Mouse (Mus musculus) intestine, postnatal 0 days (tissue): ENCODE measurements around the gene Slc17a8. TPM values are rescaled to one million over a fixed set of nuclear protein-coding genes. Genes with fewer than 3 reads are reported as not detected.
"Not testable (repeated sequence)": the region's sequence is repeated elsewhere in the genome, so short reads cannot be mapped to it uniquely, and the experiment has no call there.

ENCODE experiments used
- ATAC-seq: fragments of 200-750 bp; cut with Nextera tagmentation; 2 replicates; pipeline ENCODE4 v1.8.0; 2017; ENCODE audit warnings: mild to moderate bottlenecking, moderate TSS enrichment, moderate library complexity
- H3K27ac ChIP-seq: fragments of 300-500 bp; sonication (generic); 2 replicates; pipeline ENCODE4 v1.5.1; 2014; ENCODE audit warnings: mild to moderate bottlenecking, low read depth, low read length, moderate library complexity
- H3K27me3 ChIP-seq: fragments of 300-500 bp; sonication (generic); replicated peaks from 2 replicates; pipeline ENCODE4 v1.6.1; 2014; ENCODE audit warnings: low read length, mixed read lengths; ENCODE audit not compliant: control insufficient read depth, insufficient read depth
- H3K36me3 ChIP-seq: fragments of 300-500 bp; sonication (generic); 2 replicates; pipeline ENCODE4 v1.6.1; 2014; ENCODE audit warnings: mild to moderate bottlenecking, moderate library complexity; ENCODE audit not compliant: control insufficient read depth, insufficient read depth
- H3K4me1 ChIP-seq: fragments of 300-500 bp; sonication (generic); replicated peaks from 2 replicates; pipeline ENCODE4 v1.6.1; 2014; ENCODE audit warnings: antibody characterized with exemption, low read length, mixed read lengths; ENCODE audit not compliant: control insufficient read depth, insufficient read depth
- H3K4me2 ChIP-seq: fragments of 300-500 bp; sonication (generic); replicated peaks from 2 replicates; pipeline ENCODE4 v1.6.1; 2014; ENCODE audit warnings: low read depth, mild to moderate bottlenecking, moderate library complexity
- H3K4me3 ChIP-seq: fragments of 300-500 bp; sonication (generic); 2 replicates; pipeline ENCODE4 v1.5.1; 2014; ENCODE audit warnings: low read depth, low read length
- H3K9ac ChIP-seq: fragments of 300-500 bp; sonication (generic); 2 replicates; pipeline ENCODE4 v1.6.1; 2014; ENCODE audit warnings: mild to moderate bottlenecking, low read depth, low read length
- H3K9me3 ChIP-seq: fragments of 300-500 bp; sonication (generic); 2 replicates; pipeline ENCODE4 v1.6.1; 2016; ENCODE audit warnings: mixed run types; ENCODE audit not compliant: control insufficient read depth
- CTCF ChIP-seq: sonication (generic); IDR thresholded peaks from 2 replicates; pipeline ENCODE4 v1.5.1; 2016; ENCODE audit warnings: low read depth, mild to moderate bottlenecking, control low read depth, antibody characterized with exemption, moderate library complexity
- WGBS: fragments of 180-500 bp; shearing (Covaris S2); extraction: QIAGEN DNeasy Blood & Tissue Kit; methylation state at CpG from one replicate; pipeline ENCODE4 v1.1.7; 2014; 5-methylcytosine and 5-hydroxymethylcytosine counted together
- polyA plus RNA-seq: library from polyadenylated mRNA; unstranded; fragments of >200 nt; fragmentation: Nextera tagmentation; extraction: Ambion mirVana; gene quantifications from 2 replicates; pipeline ENCODE4 v1.2.1, GENCODE M21; 2015

Slc17a8 gene
- 0.03 TPM in 1 of 2 replicates, not detected in the other for polyA plus RNA-seq

GRCm38 (mm10) chr10:89621129-89621528, at the start of gene Slc17a8:
Slc17a8 (minus strand) TSS chr10:89621253.
- Histone ChIP-seq H3K27me3 (no peaks in the 10 kb centered on the region), H3K9me3 (no peaks in the 10 kb centered on the region), H3K27ac (no peak within 1 kb of the TSS), H3K4me3 (no peak within 1 kb of the TSS), H3K36me3 (no peaks in the 10 kb centered on the region), H3K4me1 (no peaks in the 10 kb centered on the region), H3K4me2 (no peak within 1 kb of the TSS), H3K9ac (no peak within 1 kb of the TSS)
- no peak for TF ChIP-seq CTCF
- WGBS: 46% methylated on average over 7 of the region's 7 CpGs
- ATAC-seq: no peak

- 96% methylated on average over 5 of the region's 5 CpGs for WGBS
These were observed 49.3 kb upstream of the Slc17a8 start for GRCm38 (mm10) chr10:89670371-89670770.

GRCm38 (mm10) chr10:89667571-89667970, 46.5 kb upstream of the Slc17a8 start:
- Histone ChIP-seq H3K4me1 (no peaks in the 10 kb centered on the region), H3K27ac (no peak overlapping the region), H3K9me3 (no peaks in the 10 kb centered on the region), H3K4me3 (no peak overlapping the region), H3K4me2 (no peak overlapping the region), H3K9ac (no peak overlapping the region), H3K36me3 (no peaks in the 10 kb centered on the region; the same call in 1 of the 2 replicates), H3K27me3 (no peaks in the 10 kb centered on the region)
- no peak for TF ChIP-seq CTCF
- no peak for ATAC-seq
- WGBS: 81% methylated on average over 7 of the region's 7 CpGs

More at GRCm38 (mm10) chr10:89670371-89670770, 49.3 kb upstream of the Slc17a8 start:
- H3K27ac ChIP-seq, H3K4me2 ChIP-seq, H3K9me3 ChIP-seq, H3K9ac ChIP-seq, H3K4me3 ChIP-seq, ATAC-seq, H3K36me3 ChIP-seq, H3K27me3 ChIP-seq, H3K4me1 ChIP-seq: not testable (repeated sequence)

GRCm38 (mm10) chr10:89665679-89666078, 44.6 kb upstream of the Slc17a8 start:
- no peaks in the 10 kb centered on the region for H3K4me1 ChIP-seq
- no peak for ATAC-seq
- 85% methylated on average over 9 of the region's 9 CpGs for WGBS

GRCm38 (mm10) chr10:89664977-89665645, 44.1 kb upstream of the Slc17a8 start:
- H3K4me1 ChIP-seq: no peaks in the 10 kb centered on the region
- no peak for ATAC-seq
- no peak overlapping the region for H3K9ac ChIP-seq
- no peak overlapping the region for H3K4me3 ChIP-seq
- TF ChIP-seq CTCF: no peak
- no peak overlapping the region for H3K4me2 ChIP-seq
- no peaks in the 10 kb centered on the region for H3K9me3 ChIP-seq
- H3K36me3 ChIP-seq: peaks cover 15% of the 10 kb centered on the region
- H3K27ac ChIP-seq: no peak overlapping the region
- H3K27me3 ChIP-seq: no peaks in the 10 kb centered on the region
- WGBS: 86% methylated on average over 8 of the region's 8 CpGs

More at GRCm38 (mm10) chr10:89665679-89666078, 44.6 kb upstream of the Slc17a8 start:
- H3K4me3 ChIP-seq: no peak overlapping the region
- no peaks in the 10 kb centered on the region for H3K9me3 ChIP-seq
- H3K27me3 ChIP-seq: no peaks in the 10 kb centered on the region
- no peak overlapping the region for H3K27ac ChIP-seq
- H3K36me3 ChIP-seq: peaks cover 11% of the 10 kb centered on the region
- no peak for TF ChIP-seq CTCF
- H3K4me2 ChIP-seq: no peak overlapping the region
- no peak overlapping the region for H3K9ac ChIP-seq

- no peaks in the 10 kb centered on the region for H3K27me3 ChIP-seq
- peaks cover 62% of the 10 kb centered on the region for H3K36me3 ChIP-seq
- H3K4me2 ChIP-seq: no peak overlapping the region
- H3K4me3 ChIP-seq: no peak overlapping the region
- no peak overlapping the region for H3K27ac ChIP-seq
- no peak overlapping the region for H3K9ac ChIP-seq
- no peaks in the 10 kb centered on the region for H3K9me3 ChIP-seq
- WGBS: 81% methylated on average over 5 of the region's 5 CpGs
- H3K4me1 ChIP-seq: no peaks in the 10 kb centered on the region
- no peak for TF ChIP-seq CTCF
- ATAC-seq: no peak
These were observed 35.3 kb upstream of the Slc17a8 start for GRCm38 (mm10) chr10:89656366-89656765.
